Mouse (Mus musculus) inflammation-experienced regulatory T-cells (primary cell): ENCODE data around the gene Wrap53. TPM values are rescaled to one million over a fixed set of nuclear protein-coding genes. Genes with fewer than 3 reads are reported as not detected.

ENCODE experiments used
- polyA plus RNA-seq, 2 experiments: library from polyadenylated mRNA; unstranded; fragments of 100-300 nt; shearing (Covaris generic); gene quantifications; one replicate each; pipeline ENCODE4 v1.2.1; 2017

Gene Wrap53
- 10 to 100 TPM; 26.4 to 26.5 TPM for polyA plus RNA-seq

GRCm38 (mm10) chr11:69580091-69580514, at the start of gene Wrap53, which contains the start of gene Trp53:
TSS of gene Wrap53 (minus strand) at chr11:69580255.
TSS of gene Trp53 (plus strand) at chr11:69580359.

GRCm38 (mm10) chr11:69621571-69622268, 41.7 kb upstream of the Wrap53 start, which contains the start of gene Sat2:
TSS of gene Sat2 (plus strand) at chr11:69622024.

GRCm38 (mm10) chr11:69617805-69618204, 37.8 kb upstream of the Wrap53 start, which contains the start of gene Shbg:
TSS of gene Shbg (minus strand) at chr11:69617905.

GRCm38 (mm10) chr11:69605726-69606490, 25.9 kb upstream of the Wrap53 start, which contains the start of gene Atp1b2:
TSS of gene Atp1b2 (minus strand) at chr11:69605942.

GRCm38 (mm10) chr11:69559851-69560765, 19.9 kb downstream of the Wrap53 start, which contains the start of gene Efnb3:
TSS of gene Efnb3 (minus strand) at chr11:69560205.

GRCm38 (mm10) chr11:69549060-69549656, 30.9 kb downstream of the Wrap53 start, which contains the start of gene Dnah2:
TSS of gene Dnah2 (minus strand) at chr11:69549110.

Other genes with a start within 250 kb of the Wrap53 start
- gene Rnf227, start 239.8 kb downstream of the Wrap53 start, polyA plus RNA-seq = 10 to 100 TPM in 1 of 2 experiments, 1 to 10 TPM in 1; 5.8 to 13.3 TPM
- 100 to 1,000 TPM; 116 to 125 TPM for gene Chd3, start 210.8 kb downstream of the Wrap53 start, polyA plus RNA-seq
- gene Naa38, start 184.8 kb downstream of the Wrap53 start, polyA plus RNA-seq = 100 to 1,000 TPM in 1 of 2 experiments, 10 to 100 TPM in 1; 97.4 to 110 TPM
- gene Cyb5d1, start 184.6 kb downstream of the Wrap53 start, polyA plus RNA-seq = 10 to 100 TPM; 25.6 to 30.9 TPM
- 1 to 10 TPM in 1 of 2 experiments, under 1 TPM in 1; 0.45 to 1.8 TPM for gene Tmem88, start 182.0 kb downstream of the Wrap53 start, polyA plus RNA-seq
- gene Kdm6b, start 166.6 kb downstream of the Wrap53 start, polyA plus RNA-seq = 1 to 10 TPM; 5.0 to 5.4 TPM
- 1 to 10 TPM in 1 of 2 experiments, under 1 TPM in 1; 0.31 to 3.4 TPM for gene Dnah2, start 31.1 kb downstream of the Wrap53 start, polyA plus RNA-seq
- under 1 TPM; 0.55 to 0.64 TPM for gene Efnb3, start 20.1 kb downstream of the Wrap53 start, polyA plus RNA-seq
- 100 to 1,000 TPM; 201 to 249 TPM for gene Trp53, start 104 bp upstream of the Wrap53 start, polyA plus RNA-seq
- under 1 TPM in 1 of 2 experiments, not detected in 1; 0.55 TPM for gene Atp1b2, start 25.7 kb upstream of the Wrap53 start, polyA plus RNA-seq
- gene Shbg, start 37.6 kb upstream of the Wrap53 start, polyA plus RNA-seq = under 1 TPM; 0.33 to 0.57 TPM
- 1 to 10 TPM in 1 of 2 experiments, not detected in 1; 2.8 TPM for gene Sat2, start 41.8 kb upstream of the Wrap53 start, polyA plus RNA-seq
- 10 to 100 TPM; 59.9 to 74.5 TPM for gene Fxr2, start 52.7 kb upstream of the Wrap53 start, polyA plus RNA-seq
- 1 to 10 TPM in 1 of 2 experiments, under 1 TPM in 1; 0.55 to 3.1 TPM for gene Sox15, start 75.1 kb upstream of the Wrap53 start, polyA plus RNA-seq
- gene Mpdu1, start 82.4 kb upstream of the Wrap53 start, polyA plus RNA-seq = 10 to 100 TPM; 47.5 to 52.3 TPM
- 10 to 100 TPM in 1 of 2 experiments, 1 to 10 TPM in 1; 1.7 to 11.0 TPM for gene Cd68, start 85.9 kb upstream of the Wrap53 start, polyA plus RNA-seq
- 100 to 1,000 TPM; 493 to 540 TPM for gene Eif4a1, start 92.2 kb upstream of the Wrap53 start, polyA plus RNA-seq
- 10 to 100 TPM; 33.1 to 37.3 TPM for gene Senp3, start 101.8 kb upstream of the Wrap53 start, polyA plus RNA-seq
- gene Tnfsf13, start 105.5 kb upstream of the Wrap53 start, polyA plus RNA-seq = not detected
- gene Tnfsf12, start 115.6 kb upstream of the Wrap53 start, polyA plus RNA-seq = not detected
- gene Tnfsfm13, start 115.8 kb upstream of the Wrap53 start, polyA plus RNA-seq = under 1 TPM in 1 of 2 experiments, not detected in 1; 0.45 TPM
- gene Polr2a, start 178.4 kb upstream of the Wrap53 start, polyA plus RNA-seq = 10 to 100 TPM; 43.7 to 44.7 TPM
- gene Slc35g3, start 181.7 kb upstream of the Wrap53 start, polyA plus RNA-seq = 1 to 10 TPM in 1 of 2 experiments, under 1 TPM in 1; 0.29 to 1.3 TPM
- 1 to 10 TPM; 3.8 to 5.3 TPM for gene Zbtb4, start 185.7 kb upstream of the Wrap53 start, polyA plus RNA-seq
- 1 to 10 TPM in 1 of 2 experiments, under 1 TPM in 1; 0.13 to 4.3 TPM for gene Chrnb1, start 215.7 kb upstream of the Wrap53 start, polyA plus RNA-seq
- gene Fgf11, start 221.6 kb upstream of the Wrap53 start, polyA plus RNA-seq = not detected
- gene Tmem102, start 225.4 kb upstream of the Wrap53 start, polyA plus RNA-seq = not detected
- gene Gm39566, start 235.0 kb upstream of the Wrap53 start, polyA plus RNA-seq = under 1 TPM in 1 of 2 experiments, not detected in 1; 0.39 TPM
- gene Spem2, start 238.2 kb upstream of the Wrap53 start, polyA plus RNA-seq = not detected
- gene Spem1, start 241.9 kb upstream of the Wrap53 start, polyA plus RNA-seq = 1 to 10 TPM in 1 of 2 experiments, not detected in 1; 2.1 TPM